Mouse (Mus musculus): ENCODE measurements around the gene Vmn1r201. TPM values are rescaled to one million over a fixed set of nuclear protein-coding genes. Genes with fewer than 3 reads are reported as not detected.

Gene Vmn1r201
- not detected for polyA plus RNA-seq (2014; fragmentation: Illumina TruSeq; extraction: RNeasy Lipid Tissue Mini Kit (QIAGEN cat#74804); ENCODE audit: low read depth, low replicate concordance)

GRCm38 (mm10) chr13:22471623-22472022 lies at the start of gene Vmn1r201:
Vmn1r201 (plus strand) TSS chr13:22471923.

GRCm38 (mm10) chr13:22505281-22505680 lies 33.6 kb downstream of the Vmn1r201 start, which contains the start of gene Vmn1r202:
Vmn1r202 (minus strand) TSS chr13:22505381.

GRCm38 (mm10) chr13:22517814-22518213 lies 46.1 kb downstream of the Vmn1r201 start, which contains the start of gene Vmn1r203:
Vmn1r203 (plus strand) TSS chr13:22518114.

Other genes starting within 250 kb of the Vmn1r201 start
- not detected for gene Vmn1r193, start 248.8 kb upstream of the Vmn1r201 start, polyA plus RNA-seq (2014; fragmentation: Illumina TruSeq; extraction: RNeasy Lipid Tissue Mini Kit (QIAGEN cat#74804); ENCODE audit: low read depth, low replicate concordance)
- gene Vmn1r194, start 227.7 kb upstream of the Vmn1r201 start, polyA plus RNA-seq (2014; fragmentation: Illumina TruSeq; extraction: RNeasy Lipid Tissue Mini Kit (QIAGEN cat#74804); ENCODE audit: low read depth, low replicate concordance) = not detected
- not detected for gene Vmn1r195, start 201.4 kb upstream of the Vmn1r201 start, polyA plus RNA-seq (2014; fragmentation: Illumina TruSeq; extraction: RNeasy Lipid Tissue Mini Kit (QIAGEN cat#74804); ENCODE audit: low read depth, low replicate concordance)
- gene Vmn1r196, start 182.0 kb upstream of the Vmn1r201 start, polyA plus RNA-seq (2014; fragmentation: Illumina TruSeq; extraction: RNeasy Lipid Tissue Mini Kit (QIAGEN cat#74804); ENCODE audit: low read depth, low replicate concordance) = not detected
- gene Vmn1r197, start 147.3 kb upstream of the Vmn1r201 start, polyA plus RNA-seq (2014; fragmentation: Illumina TruSeq; extraction: RNeasy Lipid Tissue Mini Kit (QIAGEN cat#74804); ENCODE audit: low read depth, low replicate concordance) = not detected
- not detected for gene Vmn1r198, start 121.6 kb upstream of the Vmn1r201 start, polyA plus RNA-seq (2014; fragmentation: Illumina TruSeq; extraction: RNeasy Lipid Tissue Mini Kit (QIAGEN cat#74804); ENCODE audit: low read depth, low replicate concordance)
- not detected for gene Vmn1r199, start 92.1 kb upstream of the Vmn1r201 start, polyA plus RNA-seq (2014; fragmentation: Illumina TruSeq; extraction: RNeasy Lipid Tissue Mini Kit (QIAGEN cat#74804); ENCODE audit: low read depth, low replicate concordance)
- not detected for gene Vmn1r200, start 81.5 kb upstream of the Vmn1r201 start, polyA plus RNA-seq (2014; fragmentation: Illumina TruSeq; extraction: RNeasy Lipid Tissue Mini Kit (QIAGEN cat#74804); ENCODE audit: low read depth, low replicate concordance)
- not detected for gene Vmn1r202, start 33.5 kb downstream of the Vmn1r201 start, polyA plus RNA-seq (2014; fragmentation: Illumina TruSeq; extraction: RNeasy Lipid Tissue Mini Kit (QIAGEN cat#74804); ENCODE audit: low read depth, low replicate concordance)
- not detected for gene Vmn1r203, start 46.2 kb downstream of the Vmn1r201 start, polyA plus RNA-seq (2014; fragmentation: Illumina TruSeq; extraction: RNeasy Lipid Tissue Mini Kit (QIAGEN cat#74804); ENCODE audit: low read depth, low replicate concordance)
- gene Vmn1r204, start 81.3 kb downstream of the Vmn1r201 start, polyA plus RNA-seq (2014; fragmentation: Illumina TruSeq; extraction: RNeasy Lipid Tissue Mini Kit (QIAGEN cat#74804); ENCODE audit: low read depth, low replicate concordance) = not detected
- gene Vmn1r205, start 121.1 kb downstream of the Vmn1r201 start, polyA plus RNA-seq (2014; fragmentation: Illumina TruSeq; extraction: RNeasy Lipid Tissue Mini Kit (QIAGEN cat#74804); ENCODE audit: low read depth, low replicate concordance) = not detected
- not detected for gene Vmn1r206, start 152.3 kb downstream of the Vmn1r201 start, polyA plus RNA-seq (2014; fragmentation: Illumina TruSeq; extraction: RNeasy Lipid Tissue Mini Kit (QIAGEN cat#74804); ENCODE audit: low read depth, low replicate concordance)